Mouse (Mus musculus) telencephalon, adult 2 months (tissue): ENCODE measurements around the gene Cobl.
A peak's percentile ranks its signal among the peaks of the same experiment; 100 is the strongest.

Experiments used
- DNase-seq: peaks from one replicate; pipeline ENCODE4 v3.0.0-alpha.2; 2011; ENCODE audit warnings: low read depth, low spot score

Gene Cobl

GRCm38 (mm10) chr11:12444215-12444614, 20.5 kb downstream of the Cobl start:
- no peak for DNase-seq

DNA sequence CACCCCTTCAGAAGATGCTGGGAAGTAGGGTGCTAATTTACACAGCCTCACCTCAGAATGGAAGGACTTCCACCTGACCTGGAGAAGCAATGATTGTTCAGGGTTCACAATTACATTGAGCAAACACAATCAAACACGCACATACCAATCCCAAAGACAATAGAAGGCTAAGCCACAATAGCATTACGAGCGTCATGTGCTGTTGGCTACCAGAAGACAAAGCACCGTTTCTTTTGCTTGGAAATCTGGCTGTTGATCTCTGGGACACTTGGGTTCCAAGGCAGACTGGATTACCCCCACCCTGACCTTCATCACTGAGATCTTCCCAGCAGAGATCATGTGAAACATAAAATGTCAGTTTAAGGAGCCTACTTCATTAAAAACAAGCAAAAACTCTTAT, 21.1 kb downstream of the Cobl start:
- no peak for DNase-seq

DNA sequence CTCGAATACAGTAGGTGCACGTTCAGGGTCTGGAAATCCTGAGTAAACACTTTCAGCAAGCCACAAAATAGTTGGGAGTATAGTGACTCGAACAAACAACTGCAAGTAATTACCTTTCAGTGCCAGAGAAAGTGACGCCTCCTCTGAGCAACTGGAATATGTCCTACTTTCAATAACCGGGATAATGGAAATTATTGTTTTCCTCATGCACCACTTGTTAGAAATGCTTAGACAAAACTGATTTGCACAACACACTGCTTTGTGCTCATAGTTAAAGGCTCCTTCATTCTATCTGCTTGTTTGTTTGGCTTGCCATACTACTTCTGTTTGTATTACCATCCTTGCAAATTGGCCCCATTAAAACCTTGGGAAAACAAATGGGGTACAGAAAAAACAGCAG, 21.6 kb downstream of the Cobl start:
- no peak for DNase-seq

DNA sequence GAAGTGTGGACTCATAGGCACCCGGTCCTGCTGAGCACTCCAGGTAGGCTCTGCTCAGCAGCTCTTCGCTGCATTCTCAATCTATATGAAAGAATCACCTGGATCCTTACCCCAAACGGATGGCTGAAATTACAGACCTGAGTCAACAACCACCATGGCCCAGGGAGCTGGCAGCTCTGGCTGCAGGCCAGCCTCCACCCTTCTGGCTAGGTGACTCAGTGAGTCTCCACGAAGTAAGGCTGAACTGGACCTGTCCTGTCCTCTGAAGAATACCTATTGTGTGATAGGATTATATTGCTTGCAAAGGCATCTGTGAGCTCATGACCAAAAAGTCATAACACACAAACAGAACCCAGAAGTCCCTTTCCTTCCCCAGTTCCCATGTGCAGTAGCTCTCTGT, 22.5 kb downstream of the Cobl start:
- no peak for DNase-seq

DNA sequence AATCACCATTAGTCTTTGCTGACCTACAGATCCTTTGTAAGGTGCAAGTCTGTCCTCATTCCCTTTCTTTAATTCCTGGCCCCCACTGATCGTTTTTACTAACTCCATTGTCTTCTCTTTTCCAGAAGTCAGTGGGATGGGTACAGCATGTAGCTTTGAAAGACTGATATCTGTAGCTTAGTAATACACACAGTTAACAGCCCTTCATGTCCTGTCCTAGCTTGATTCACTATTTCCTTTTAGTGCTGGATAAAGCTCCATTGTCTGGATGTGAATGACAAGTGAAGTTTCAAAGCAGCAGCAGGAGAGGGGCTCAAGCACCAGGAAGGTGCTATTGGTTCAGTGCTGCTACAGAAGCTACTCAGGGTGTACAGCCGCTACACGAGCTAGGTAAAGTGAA, 28.9 kb downstream of the Cobl start:
- DNase-seq, result no peak

DNA sequence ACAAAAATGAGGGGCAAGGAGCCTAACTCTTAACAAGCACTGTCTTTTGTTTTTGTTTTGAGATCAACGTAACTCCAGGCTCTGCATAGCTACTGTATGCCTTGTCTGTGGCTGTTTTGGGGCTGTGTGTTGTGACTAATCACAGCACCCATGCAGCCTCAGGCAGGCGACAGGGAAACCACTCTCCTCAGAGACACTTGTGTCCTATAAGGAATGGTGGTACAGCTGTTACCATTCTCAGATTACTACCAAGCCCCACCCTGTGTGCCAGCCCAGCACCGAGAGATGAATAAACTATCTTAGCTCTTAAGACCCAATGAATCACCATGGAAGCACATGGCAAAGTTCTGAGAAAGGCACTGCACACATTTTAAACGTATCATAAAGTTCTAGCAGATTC, 29.7 kb downstream of the Cobl start:
- no peak for DNase-seq

- no peak for DNase-seq
Measured at GRCm38 (mm10) chr11:12434597-12434996, 30.2 kb downstream of the Cobl start.

- no peak for DNase-seq
Measured at GRCm38 (mm10) chr11:12431911-12432310, 32.8 kb downstream of the Cobl start.

GRCm38 (mm10) chr11:12430231-12431041, 34.3 kb downstream of the Cobl start:
- DNase-seq, result no peak

- no peak for DNase-seq
Measured at GRCm38 (mm10) chr11:12426746-12427145, 38.0 kb downstream of the Cobl start.

DNA sequence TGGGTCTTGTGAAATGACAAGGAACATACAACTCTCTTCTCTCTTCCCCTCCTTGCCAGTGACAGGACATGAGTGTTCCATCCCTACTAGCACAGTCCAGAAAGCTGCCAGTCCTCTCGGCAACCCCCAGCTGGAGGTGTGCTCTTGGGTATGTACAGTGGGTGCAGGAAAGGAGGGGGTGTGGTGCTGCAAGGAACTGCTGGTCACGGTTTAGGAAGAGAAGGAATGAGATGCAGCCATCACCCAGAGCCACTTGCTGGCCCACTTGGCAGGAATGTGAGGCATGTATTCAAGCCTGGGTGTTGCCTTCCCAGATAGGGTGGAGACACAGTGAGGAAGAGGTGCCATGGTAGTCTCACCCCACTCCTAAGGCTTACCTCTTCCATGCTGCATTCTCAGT, 40.6 kb downstream of the Cobl start:
- DNase-seq, result no peak

GRCm38 (mm10) chr11:12421183-12421582, 43.6 kb downstream of the Cobl start:
- no peak for DNase-seq

DNA sequence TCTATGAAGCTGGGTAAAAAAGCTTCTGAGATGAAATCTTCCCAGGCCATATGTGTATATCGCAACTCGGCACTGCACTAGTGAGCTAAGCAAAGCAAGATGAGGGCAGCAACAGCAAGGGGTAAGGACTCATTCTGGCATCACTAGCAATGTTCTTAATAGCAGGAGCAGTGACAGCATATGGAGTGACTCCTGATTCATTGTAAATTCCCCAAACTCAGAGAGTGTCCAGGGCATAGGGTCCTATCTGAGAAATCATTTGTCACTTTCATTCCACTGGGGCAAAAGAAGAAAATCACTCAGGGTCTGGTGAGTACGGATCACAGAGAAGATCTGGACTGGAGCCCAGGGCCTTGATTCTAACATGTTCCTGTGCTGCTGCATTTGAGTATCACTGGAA, 44.6 kb downstream of the Cobl start:
- no peak for DNase-seq

GRCm38 (mm10) chr11:12416899-12417298, 47.9 kb downstream of the Cobl start:
- DNase-seq, result no peak

DNA sequence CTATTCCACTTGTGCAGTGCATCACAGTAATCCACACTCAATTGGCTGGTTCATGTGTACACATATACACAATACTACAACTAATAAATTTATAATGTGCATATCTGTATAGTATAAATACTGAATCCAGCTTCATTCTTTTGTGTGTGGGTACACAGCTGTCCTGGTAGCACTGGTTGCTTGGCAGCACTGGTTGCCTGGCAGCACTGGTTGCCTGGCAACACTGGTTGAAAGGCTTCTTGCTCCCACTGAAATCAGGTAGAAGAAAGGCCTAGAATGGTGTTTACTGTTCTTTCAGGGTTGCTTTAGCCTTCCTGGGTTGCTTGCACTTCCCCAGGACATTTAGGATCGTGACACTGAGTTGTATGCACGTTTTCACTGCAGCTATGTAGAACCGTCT, 49.4 kb downstream of the Cobl start:
- DNase-seq, result no peak

DNA sequence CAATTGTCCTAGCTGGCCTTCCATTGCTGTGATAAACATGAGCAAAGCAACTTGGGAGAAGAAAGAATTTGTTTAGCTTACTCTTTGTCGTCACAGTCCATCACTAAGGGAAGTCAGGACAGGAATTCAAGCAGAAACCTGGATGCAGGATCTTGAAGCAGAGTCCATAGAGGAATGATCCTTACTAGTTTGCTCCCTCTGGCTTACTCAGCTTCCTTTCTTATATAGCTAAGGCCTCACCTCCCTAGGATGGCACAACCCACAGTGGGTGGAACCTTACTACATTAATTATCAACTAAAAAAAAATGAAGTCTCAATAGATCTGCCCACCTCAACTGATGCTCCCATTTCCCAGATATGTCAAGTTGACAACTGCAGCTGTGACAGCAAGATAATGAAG, 52.8 kb downstream of the Cobl start:
- no peak for DNase-seq

DNA sequence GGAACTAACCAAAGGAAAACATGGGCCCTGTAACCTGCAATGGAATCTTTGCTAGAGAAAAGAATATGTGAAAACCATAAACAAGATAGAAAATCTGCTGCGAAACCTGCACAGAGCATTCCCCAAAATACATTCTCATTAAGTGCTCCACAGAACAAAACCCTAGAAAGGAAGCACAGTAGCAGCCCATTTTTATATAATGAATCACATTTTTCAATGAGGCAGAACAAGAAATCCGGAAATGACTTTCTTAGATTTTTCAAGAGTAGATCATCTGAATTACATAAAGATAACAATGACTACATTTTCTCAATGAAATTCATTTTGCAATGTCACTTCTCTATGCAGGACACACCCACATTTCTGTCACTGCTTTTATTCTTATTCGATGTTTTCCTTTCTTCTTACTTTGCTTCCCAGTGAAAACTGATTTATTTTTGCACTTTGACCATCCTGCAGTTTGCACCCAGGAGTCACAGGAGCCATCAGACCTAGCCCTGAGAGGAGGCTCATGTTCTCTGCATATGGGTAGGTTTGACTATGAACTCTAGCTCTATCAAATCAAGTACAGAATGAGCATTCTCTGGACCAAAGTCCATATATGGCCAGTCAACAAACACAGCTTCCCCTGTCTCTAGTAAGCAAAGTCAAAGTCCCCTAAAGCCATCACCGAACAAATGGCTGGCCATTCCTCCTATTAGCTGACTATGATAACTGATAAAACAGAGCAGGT, 53.5 kb downstream of the Cobl start:
- no peak for DNase-seq

DNA sequence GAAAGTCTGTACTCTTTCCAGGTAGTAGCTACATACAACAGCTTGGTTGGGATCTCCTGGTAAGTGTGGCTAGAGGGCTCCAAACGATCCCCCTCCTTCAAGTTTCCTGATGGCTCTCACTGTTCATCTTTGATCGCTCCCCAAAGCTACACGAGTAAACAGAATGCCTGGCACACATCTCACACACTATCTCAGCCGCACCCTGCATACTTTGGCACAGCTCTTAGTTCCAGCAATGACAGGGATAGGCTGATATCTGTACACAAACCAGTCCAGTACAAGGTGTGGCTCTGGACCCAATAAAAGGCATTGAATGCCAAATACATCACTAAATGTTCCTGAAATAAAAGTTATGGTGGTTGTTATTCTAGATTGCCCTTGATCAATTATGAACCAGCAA, 55.3 kb downstream of the Cobl start:
- no peak for DNase-seq

DNA sequence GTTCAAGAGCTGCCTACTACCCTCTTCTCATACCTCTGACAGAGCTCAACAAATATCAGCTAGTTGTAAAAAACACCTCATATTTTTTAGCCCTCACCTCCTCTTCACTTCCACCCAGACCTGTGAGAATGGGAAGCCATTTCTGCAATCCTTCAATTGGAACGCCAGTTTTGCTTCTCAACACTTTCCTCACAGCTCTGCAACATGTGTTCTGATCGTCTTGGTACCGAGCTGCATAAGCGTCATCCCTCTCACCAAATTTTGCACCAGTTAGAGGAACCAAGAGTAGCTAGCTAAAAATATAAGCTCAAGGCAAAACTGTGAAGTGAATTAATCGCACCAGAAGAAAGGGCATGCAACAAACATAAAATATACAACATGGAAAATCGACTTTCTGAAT, 56.9 kb downstream of the Cobl start:
- DNase-seq, result peak; percentile 60

DNA sequence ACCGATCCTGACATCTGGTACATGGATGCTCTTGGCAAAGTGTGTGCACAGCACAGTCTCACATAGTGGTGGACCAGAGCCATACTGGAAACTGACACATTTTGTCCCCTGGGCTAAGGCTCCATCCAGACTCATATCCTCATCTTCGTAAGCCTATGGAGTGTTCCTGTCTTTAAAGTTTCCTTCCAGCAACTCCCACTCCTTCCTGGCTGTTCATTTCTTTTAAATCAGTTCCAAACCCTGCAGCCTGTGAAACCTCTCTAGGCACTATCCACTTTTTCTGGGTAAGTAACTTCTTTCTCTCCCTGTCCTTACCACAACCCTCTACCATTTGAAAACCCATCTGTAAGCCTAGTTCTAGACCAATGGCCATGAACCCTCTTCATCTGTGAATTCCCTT, 64.9 kb downstream of the Cobl start:
- peak; percentile 31 for DNase-seq

- no peak for DNase-seq
Measured at GRCm38 (mm10) chr11:12396196-12396595, 68.6 kb downstream of the Cobl start.

GRCm38 (mm10) chr11:12394701-12395100, 70.1 kb downstream of the Cobl start:
- DNase-seq, result no peak

- peak; percentile 96 for DNase-seq
Measured at GRCm38 (mm10) chr11:12394151-12394550, 70.6 kb downstream of the Cobl start.
